Mouse (Mus musculus) layer of hippocampus, postnatal 36 days (tissue): Measurements from ENCODE around the gene Mrm3. TPM values are rescaled to one million over a fixed set of nuclear protein-coding genes. Genes with fewer than 3 reads are reported as not detected.
A peak's percentile ranks its signal among the peaks of the same experiment; 100 is the strongest.
"Not testable (repeated sequence)": the region's sequence is repeated elsewhere in the genome, so short reads cannot be mapped to it uniquely, and the experiment has no call there.

Source experiments
- DNase-seq, 2 experiments: peaks; one replicate each; pipeline ENCODE4 v3.0.0; 2022
- total RNA-seq, 2 experiments: library from RNA; stranded (reverse); gene quantifications; 2 replicates each; pipeline ENCODE4 v1.2.3; 2021

Mrm3 gene
- total RNA-seq = 10 to 100 TPM; 16.8 to 17.4 TPM

- DNase-seq = peak; percentile 91 to 94
These were observed at the start of gene Mrm3, which contains the start of gene Glod4 for GRCm38 (mm10) chr11:76242901-76243810. Gene Mrm3, plus strand, starts transcription at chr11:76243715. Gene Glod4, minus strand, starts transcription at chr11:76243725.

DNA sequence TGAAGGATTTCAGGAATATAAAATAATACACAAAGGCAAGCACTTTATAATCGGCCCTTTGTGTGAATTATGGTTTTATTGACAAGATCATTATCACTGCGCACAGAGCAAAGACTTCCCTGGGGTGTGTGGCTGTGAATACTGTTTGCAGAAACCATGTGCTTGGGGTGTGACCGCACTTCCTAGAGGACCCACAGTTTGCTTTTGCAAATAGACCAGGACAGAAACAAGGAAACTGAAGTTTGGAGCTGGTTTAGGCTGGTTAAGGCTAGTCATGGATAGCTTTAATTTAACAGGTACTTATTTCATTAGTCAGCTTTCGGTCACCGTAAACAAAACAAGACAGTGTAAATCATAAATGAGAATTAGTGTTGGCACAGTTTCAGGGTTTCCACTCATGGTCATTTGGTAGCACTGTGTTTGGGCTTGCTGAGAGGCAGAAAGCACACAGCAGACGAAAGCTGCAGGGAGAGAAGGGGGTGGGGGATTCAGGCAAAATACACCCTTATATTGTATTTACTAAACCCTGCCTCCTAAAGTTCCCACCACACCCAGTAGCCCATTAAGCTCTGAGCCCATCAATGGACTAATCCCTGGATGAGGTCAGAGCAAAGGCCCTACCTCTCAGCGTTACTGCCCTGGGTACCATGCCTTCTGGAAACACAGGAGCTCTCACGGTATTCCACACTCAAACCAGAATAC, 47.1 kb upstream of the Mrm3 start:
- no peak for DNase-seq

GRCm38 (mm10) chr11:76196977-76197469, 46.5 kb upstream of the Mrm3 start:
- no peak for DNase-seq

- peak; percentile 86 to 87 for DNase-seq
These were observed 41.5 kb upstream of the Mrm3 start for GRCm38 (mm10) chr11:76201761-76202674.

DNA sequence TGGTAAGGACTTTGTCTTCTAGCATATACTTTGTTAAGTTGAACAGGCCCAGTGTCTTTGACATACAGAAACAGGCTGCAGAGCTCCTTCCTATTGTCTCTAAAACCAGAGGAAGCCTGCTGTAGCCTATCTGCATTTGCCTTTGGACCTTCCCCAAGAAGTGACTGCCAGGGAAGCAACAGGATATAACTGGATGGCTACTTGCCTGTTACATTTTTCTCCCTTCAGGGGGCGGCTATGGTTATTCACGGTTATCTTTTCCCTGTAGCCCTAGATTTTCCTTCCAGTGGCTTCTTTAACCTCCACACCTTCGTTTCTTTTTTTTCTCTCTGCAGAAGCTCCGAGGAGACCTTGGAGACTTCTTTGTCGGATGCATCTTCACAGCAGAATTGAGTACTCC, 36.7 kb upstream of the Mrm3 start:
- no peak for DNase-seq

- no peak for DNase-seq
These were observed 33.1 kb upstream of the Mrm3 start for GRCm38 (mm10) chr11:76210228-76210985.

DNA sequence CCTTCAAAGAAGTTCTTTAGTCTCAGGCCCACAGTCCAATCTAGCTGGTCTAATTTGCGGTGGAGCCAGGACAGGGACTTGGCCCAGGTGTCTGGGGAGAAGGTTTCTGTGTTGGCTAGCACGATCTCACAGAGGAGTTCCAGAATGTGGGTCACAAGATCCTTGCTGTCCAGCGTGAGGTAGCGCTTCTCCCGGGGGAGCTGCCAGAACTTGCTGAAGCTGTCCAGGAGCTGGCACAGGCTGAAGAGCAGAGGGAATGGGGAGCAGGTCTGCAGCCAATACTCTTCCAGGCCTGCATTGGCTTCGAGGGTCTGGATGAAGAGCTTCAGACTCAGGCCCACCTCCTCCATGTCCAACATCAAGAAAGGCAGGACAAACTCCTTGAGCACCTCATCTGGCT, 31.9 kb upstream of the Mrm3 start:
- DNase-seq = not testable (repeated sequence)

- no peak for DNase-seq
These were observed 29.7 kb upstream of the Mrm3 start for GRCm38 (mm10) chr11:76213841-76214240.

- DNase-seq = no peak
These were observed 28.5 kb upstream of the Mrm3 start for GRCm38 (mm10) chr11:76215011-76215410.

DNA sequence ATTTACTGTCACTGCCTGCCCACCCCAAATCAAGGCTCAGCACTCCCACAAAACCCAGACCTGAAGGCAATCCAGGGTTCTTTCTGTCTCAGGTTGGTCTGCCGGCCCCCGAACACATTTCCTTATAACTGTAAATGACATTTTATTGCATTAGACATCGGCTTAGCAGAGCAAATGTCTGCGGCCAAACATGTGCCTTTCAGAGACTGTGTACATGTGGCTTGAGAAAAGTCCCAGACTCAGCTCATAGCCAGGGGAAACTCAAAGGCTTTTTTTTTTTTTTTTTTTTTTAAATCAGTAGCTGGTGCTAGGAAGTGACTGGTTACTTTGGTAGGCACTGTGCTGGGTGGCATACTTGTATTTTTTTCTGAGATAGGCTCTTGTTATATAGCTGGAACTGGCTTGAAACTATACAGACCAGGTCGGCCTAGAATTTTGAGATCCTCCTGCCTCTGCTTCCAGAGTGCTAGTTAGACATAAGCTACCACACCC, 27.4 kb upstream of the Mrm3 start:
- DNase-seq = no peak

GRCm38 (mm10) chr11:76216681-76217389, 26.7 kb upstream of the Mrm3 start:
- peak in 1 of 2 experiments; percentile 11 for DNase-seq

GRCm38 (mm10) chr11:76217390-76217800, 26.1 kb upstream of the Mrm3 start, which contains the start of the genes Dbil5 and Gemin4:
Gene Dbil5, plus strand, starts transcription at chr11:76217608.
Gene Gemin4, minus strand, starts transcription at chr11:76217664.
- peak; percentile 96 for DNase-seq

DNA sequence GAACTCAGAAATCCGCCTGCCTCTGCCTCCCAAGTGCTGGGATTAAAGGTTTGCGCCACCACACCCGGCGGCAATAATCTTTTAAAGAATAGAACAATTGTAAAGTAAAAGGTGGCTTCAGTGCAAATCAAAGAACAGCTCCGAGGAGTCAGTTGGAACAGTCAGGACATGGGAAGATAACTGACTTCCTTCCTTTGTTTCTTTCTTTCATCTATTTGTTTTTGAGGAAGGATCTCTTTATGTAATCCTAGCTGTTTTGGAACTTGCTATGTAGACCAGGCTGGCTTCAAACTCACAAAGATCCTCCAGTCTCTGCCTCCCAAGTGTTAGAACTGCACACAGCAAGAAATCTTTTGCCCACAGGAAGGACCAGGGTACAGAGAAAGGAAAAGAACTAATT, 18.9 kb upstream of the Mrm3 start:
- no peak for DNase-seq

GRCm38 (mm10) chr11:76225051-76225450, 18.5 kb upstream of the Mrm3 start:
- no peak for DNase-seq

GRCm38 (mm10) chr11:76236136-76236535, 7.4 kb upstream of the Mrm3 start:
- no peak for DNase-seq

DNA sequence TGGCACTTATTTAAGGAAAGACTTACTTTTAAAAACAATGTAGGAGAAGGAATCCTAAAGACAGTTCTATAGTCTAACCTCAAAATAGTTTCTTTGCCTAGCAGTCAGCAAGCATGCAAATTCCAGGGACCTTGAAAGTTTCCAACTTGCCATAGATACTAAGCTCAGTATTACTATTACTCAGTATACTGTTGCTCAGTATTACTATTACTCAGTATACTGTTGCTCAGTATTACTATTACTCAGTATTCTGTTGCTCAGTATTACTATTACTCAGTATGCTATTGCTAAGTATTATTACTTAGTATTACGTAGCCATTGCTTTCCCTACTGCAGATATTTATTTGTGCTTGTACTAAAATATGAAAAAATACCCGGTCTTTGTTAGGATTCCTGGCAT, 3.8 kb upstream of the Mrm3 start:
- DNase-seq = no peak

DNA sequence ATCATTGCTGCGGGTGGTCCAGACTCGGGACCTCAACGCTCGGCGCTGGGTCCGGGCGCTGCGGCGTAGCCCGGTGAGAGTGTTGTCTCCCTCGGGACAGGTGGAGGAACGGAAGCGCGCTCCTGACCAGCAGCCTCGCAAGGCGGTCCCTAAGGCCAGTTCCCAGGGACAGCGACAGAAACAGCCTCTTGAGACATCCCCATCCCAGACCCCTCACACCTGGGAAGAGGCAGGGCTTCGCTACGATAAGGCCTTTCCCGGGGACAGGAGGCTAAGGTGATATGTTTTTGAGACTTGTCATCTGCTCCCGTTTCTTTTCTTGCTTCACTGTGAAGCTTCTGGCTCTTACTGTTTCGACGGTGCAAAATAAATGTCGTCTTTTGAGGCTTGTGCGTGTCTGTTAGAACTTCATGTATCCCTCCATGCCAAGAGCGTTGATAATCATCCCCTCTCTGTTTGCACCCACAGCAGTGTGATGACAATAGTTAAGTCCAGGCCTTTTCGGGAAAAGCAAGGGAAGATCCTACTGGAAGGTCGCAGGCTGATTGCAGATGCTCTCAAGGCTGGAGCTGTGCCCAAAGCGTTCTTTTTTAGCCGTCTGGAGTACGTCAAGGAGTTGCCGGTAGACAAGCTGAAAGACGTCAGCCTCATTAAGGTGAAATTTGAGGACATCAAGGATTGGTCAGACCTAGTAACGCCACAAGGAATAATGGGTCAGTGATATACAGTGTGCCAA, 464 bp downstream of the Mrm3 start:
- DNase-seq = no peak

DNA sequence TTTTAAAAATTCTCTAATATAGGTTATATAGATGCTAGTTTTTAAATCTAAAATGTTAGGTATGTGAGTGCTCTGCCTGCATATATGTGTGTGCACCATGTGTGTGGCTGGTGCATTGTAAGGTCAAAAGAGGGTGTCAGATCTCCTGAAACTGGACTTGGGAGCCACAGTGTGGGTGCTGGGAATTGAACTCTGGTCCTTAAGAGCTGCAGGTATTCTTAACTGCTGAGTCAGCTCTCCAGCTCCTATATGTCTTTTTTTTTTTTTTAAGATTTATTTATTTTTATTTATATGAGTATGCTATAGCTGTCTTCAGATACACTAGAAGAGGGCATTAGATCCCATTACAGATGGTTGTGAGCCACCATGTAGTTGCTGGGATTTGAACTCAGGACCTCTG, 2.9 kb downstream of the Mrm3 start:
- DNase-seq = no peak

DNA sequence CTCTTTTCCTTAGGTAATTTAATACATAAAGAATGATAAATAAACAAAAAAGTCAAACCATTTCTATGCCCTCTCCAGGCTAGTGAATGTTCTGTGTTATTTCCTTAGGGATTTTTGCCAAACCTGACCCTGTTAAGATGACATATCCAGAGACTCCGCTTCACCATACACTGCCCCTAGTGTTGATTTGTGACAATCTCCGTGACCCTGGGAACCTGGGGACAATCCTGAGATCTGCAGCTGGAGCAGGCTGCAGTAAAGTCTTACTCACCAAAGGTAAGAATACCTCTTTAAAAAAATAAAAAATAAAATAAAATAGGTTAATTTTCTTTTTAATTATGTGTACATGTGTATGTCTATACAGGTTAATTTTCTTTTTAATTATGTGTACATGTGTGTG, 3.7 kb downstream of the Mrm3 start:
- DNase-seq = no peak

DNA sequence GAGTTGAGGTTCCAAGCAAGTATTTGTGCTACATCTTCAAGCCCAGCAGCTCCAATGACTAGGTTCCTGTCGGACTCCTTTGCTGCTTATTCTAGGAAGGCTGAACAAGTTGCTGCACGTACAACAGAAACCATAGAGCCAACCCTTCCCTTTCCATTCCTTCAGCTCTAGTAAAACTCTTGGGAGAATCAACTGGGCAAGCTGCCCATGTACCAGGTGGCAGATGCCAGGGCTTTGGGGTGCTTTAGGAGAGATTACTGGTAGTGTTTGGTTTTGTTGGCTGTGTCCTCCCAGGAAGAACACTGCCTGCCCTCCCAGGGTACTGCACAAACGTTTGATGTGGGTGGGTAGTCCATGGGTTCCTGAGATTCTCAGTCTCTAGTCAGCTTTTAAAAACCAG, 8.5 kb downstream of the Mrm3 start:
- DNase-seq = no peak
